Mouse (Mus musculus) ES-E14 (cell line): ENCODE results near the gene Sdad1.

Experiments
- CHD2 ChIP-seq: IDR thresholded peaks from 2 replicates; pipeline ENCODE4 v1.6.1; 2014; ENCODE audit warnings: mild to moderate bottlenecking, low read depth, low read length, inconsistent platforms
- HCFC1 ChIP-seq: IDR thresholded peaks from 2 replicates; pipeline ENCODE4 v1.6.1; 2012; ENCODE audit warnings: low read length, inconsistent platforms, borderline replicate concordance; ENCODE audit not compliant: insufficient read depth

- TF ChIP-seq CHD2 (no peak), HCFC1 (no peak)
These were observed 69.5 kb downstream of the Sdad1 start for GRCm38 (mm10) chr5:92240769-92241168.
